Mouse (Mus musculus) hindbrain, embryonic 12.5 days (tissue): ENCODE results near the gene Il17ra. TPM values are rescaled to one million over a fixed set of nuclear protein-coding genes. Genes with fewer than 3 reads are reported as not detected.

Experiments used
- ATAC-seq: fragments of 200-750 bp; cut with Nextera tagmentation; 2 replicates; pipeline ENCODE4 v1.8.0; 2017; ENCODE audit warnings: moderate TSS enrichment; ENCODE audit not compliant: low FRiP score
- H3K27ac ChIP-seq: fragments of 300-500 bp; sonication (generic); 2 replicates; pipeline ENCODE4 v1.5.1; 2016; ENCODE audit warnings: mild to moderate bottlenecking
- H3K27me3 ChIP-seq: fragments of 300-500 bp; sonication (generic); 2 replicates; pipeline ENCODE4 v1.6.1; 2016; ENCODE audit warnings: mild to moderate bottlenecking
- H3K36me3 ChIP-seq: fragments of 300-500 bp; sonication (generic); 2 replicates; pipeline ENCODE4 v1.6.1; 2016; ENCODE audit warnings: mild to moderate bottlenecking
- H3K4me1 ChIP-seq: fragments of 300-500 bp; sonication (generic); 2 replicates; pipeline ENCODE4 v1.6.1; 2016
- H3K4me2 ChIP-seq: fragments of 300-500 bp; sonication (generic); replicated peaks from 2 replicates; pipeline ENCODE4 v1.6.1; 2016; ENCODE audit warnings: mild to moderate bottlenecking
- H3K4me3 ChIP-seq: fragments of 300-500 bp; sonication (generic); 2 replicates; pipeline ENCODE4 v1.5.1; 2016; ENCODE audit warnings: mild to moderate bottlenecking
- H3K9ac ChIP-seq: fragments of 300-500 bp; sonication (generic); 2 replicates; pipeline ENCODE4 v1.6.1; 2016; ENCODE audit warnings: mild to moderate bottlenecking, moderate library complexity
- H3K9me3 ChIP-seq: fragments of 300-500 bp; sonication (generic); replicated peaks from 2 replicates; pipeline ENCODE4 v1.6.1; 2016; ENCODE audit warnings: mild to moderate bottlenecking
- WGBS: fragments of 180-500 bp; shearing (Covaris S2); methylation state at CpG from one replicate; pipeline ENCODE4 v1.1.7; 2016; 5-methylcytosine and 5-hydroxymethylcytosine counted together
- polyA plus RNA-seq: library from polyadenylated mRNA; unstranded; fragments of >200 nt; fragmentation: Nextera tagmentation; extraction: Ambion mirVana; gene quantifications from 2 replicates; pipeline ENCODE4 v1.2.1, GENCODE M21; 2016

Gene Il17ra
- 11.4 and 12.3 TPM in 2 replicates for polyA plus RNA-seq

DNA sequence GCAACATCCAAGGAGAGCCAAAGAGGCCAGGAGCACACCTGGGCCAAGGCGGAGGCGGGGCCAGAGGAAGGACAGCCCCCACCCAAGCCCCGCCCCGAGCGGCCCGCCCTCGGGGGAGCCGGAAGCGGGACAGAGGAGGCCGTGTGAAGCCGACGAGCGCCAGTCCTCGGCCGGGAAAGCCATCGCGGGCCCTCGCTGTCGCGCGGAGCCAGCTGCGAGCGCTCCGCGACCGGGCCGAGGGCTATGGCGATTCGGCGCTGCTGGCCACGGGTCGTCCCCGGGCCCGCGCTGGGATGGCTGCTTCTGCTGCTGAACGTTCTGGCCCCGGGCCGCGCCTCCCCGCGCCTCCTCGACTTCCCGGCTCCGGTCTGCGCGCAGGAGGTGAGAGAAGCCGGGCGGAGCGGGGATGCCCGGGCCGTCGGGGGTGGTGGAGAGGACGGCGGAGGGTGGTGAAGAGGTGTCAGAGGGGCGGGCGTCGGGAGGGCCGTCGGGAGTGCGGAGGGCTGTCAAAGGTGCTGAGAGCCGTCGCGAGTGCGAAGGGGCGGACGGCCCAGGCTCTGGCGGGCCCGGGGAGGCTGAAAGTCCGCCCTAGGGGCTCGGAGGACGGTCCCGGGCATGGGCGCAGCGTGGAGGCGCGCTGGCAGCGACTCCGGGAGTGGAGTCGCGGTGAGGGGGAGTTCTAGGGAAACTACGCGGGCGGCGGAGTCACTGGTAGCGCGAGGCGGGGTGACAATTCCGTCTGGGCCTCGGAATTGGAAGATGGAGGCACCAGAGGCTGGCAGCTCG is at the start of gene Il17ra:
TSS of gene Il17ra (plus strand) at position 162 of the 786 bp plus-strand sequence.
- Histone ChIP-seq H3K9me3 (no peaks in the 10 kb centered on the region), H3K27ac (0 out of 2 replicates have a peak within 1 kb of the TSS, but pooled peaks have one; percentile 8), H3K4me3 (peak within 1 kb of the TSS; percentile 57), H3K27me3 (peaks cover 46% of the 10 kb centered on the region), H3K9ac (peak within 1 kb of the TSS; percentile 65), H3K4me1 (peaks cover 12% of the 10 kb centered on the region), H3K4me2 (peak within 1 kb of the TSS; percentile 72), H3K36me3 (no peaks in the 10 kb centered on the region)
- peak; percentile 77 for ATAC-seq
- WGBS: under 1% methylated on average over 82 of the region's 90 CpGs

DNA sequence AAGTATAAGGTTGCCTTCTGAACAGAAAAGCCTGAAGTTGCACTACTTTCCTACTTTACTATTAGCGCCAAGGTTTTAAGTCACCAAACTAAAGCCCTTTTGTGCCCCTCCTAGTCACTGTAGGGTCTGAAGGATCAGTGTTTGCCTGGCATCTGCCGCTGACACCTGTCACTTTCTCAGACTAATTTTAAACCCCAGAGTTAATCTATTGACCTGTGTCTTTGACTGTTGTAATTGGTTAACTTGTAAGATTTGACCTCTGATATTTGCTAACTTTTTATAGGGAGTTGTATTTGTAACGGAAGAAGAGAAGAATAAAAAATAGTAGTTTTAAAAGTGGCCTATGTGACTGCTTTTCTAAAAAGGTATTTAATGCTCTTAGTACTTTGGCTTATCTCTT is 24.9 kb upstream of the Il17ra start:
- Histone ChIP-seq H3K36me3 (peaks cover 50% of the 10 kb centered on the region), H3K9me3 (no peaks in the 10 kb centered on the region), H3K4me3 (no peak overlapping the region), H3K9ac (no peak overlapping the region), H3K27ac (no peak overlapping the region), H3K4me2 (no peak overlapping the region), H3K27me3 (no peaks in the 10 kb centered on the region), H3K4me1 (no peaks in the 10 kb centered on the region)
- ATAC-seq: no peak
- 96% methylated on average over 3 of the region's 3 CpGs for WGBS

DNA sequence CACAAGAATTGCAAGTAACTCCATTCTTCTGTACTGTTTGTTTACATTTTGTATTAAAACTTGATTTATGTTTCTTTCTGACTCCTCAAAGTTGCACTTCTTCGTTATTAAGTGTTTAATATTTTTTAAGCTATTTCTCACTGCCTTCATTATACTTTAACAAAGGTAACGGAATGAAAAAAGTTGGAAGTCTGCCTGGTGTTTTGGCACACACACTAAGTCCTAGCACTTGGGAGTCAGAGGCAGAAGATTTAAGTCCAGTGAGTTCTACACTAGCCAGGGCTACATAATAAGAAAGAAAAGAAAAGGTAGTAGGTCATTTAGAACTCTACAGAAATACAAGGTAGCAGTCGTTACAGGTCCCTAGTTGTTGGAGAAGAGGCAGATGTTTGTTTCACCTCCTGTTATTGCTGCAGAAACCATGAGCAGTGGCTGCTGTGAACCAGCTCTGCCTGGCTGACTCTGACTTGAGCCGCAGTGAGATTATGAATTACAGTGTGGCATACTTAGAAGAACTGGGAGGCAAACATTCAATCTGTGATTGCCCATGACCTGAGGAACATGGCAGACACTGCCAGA is 20.8 kb upstream of the Il17ra start:
- Histone ChIP-seq H3K27ac (no peak overlapping the region), H3K4me3 (no peak overlapping the region), H3K4me1 (no peaks in the 10 kb centered on the region), H3K9me3 (no peaks in the 10 kb centered on the region), H3K27me3 (no peaks in the 10 kb centered on the region), H3K4me2 (no peak overlapping the region), H3K36me3 (peaks cover 46% of the 10 kb centered on the region), H3K9ac (no peak overlapping the region)
- no peak for ATAC-seq
- WGBS: 94% methylated on average over 4 of the region's 4 CpGs

DNA sequence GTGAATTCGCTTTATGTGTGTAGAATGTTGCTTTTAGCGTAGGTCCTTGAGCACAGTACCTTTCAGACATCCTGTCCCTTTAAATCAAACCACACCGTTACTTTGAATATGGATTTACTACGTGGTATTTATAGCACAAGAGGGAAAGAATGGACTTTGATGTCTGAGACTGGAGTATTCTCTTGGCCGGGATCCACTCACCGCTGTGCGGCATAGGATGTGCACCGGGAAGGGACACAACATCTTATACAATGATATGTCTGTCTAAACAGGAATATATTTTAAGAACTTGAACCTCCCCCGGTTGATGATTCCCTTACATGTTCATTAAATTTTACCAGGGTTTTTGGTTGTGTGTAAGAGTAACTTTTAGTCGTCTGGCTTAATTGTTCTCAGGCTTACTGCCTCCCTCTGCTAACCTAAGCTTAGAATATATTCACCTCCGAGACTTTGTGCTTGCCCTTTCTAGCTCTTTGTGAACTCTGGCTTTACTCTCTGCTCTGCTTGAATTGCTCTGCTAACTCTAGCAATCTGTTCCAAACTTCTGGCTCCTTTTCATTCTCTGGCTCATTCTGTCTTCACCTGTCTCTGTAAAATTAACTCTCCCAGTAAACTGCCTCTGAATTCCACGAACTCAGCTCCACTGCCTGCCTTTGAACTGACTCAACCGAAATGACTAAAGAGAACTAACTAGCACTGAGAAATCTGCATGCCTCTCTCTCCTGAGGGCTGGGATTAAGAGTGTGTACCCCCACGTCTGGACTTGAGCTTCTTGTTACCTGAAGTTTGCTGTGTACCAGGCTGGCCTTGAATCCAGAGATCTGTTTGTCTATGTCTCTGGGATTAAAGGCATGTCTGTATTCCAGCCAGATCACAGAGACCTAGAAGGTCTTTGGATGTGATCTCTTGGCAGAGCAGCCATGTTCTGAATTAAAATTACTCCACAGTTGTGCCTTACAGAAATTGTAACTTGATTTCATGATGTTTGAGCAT is 19.4 kb upstream of the Il17ra start:
- Histone ChIP-seq H3K4me2 (no peak overlapping the region), H3K27me3 (no peaks in the 10 kb centered on the region), H3K27ac (no peak overlapping the region), H3K4me1 (no peaks in the 10 kb centered on the region), H3K9ac (no peak overlapping the region), H3K4me3 (no peak overlapping the region), H3K9me3 (no peaks in the 10 kb centered on the region), H3K36me3 (peaks cover 36% of the 10 kb centered on the region)
- 87% methylated on average over 14 of the region's 14 CpGs for WGBS
- ATAC-seq: no peak

DNA sequence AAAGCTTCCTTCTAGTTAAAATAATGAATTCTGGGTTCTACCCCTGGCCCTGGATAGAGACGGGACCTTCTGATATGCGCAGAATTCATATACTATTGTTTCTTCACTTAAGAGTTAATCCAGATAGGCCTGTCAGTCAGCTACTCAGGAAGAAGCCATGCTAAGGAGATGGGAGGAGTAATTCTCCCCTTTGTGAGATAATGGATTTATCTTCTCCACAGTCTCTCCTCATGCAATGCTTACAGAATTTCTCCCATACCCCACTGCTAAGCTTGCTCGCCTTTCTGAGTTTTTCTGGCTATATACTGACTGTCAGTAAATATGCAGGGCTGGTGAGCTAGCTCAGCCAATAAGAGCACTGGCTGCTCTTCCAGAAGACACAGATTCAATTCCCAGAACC is 12.8 kb upstream of the Il17ra start:
- Histone ChIP-seq H3K27me3 (no peaks in the 10 kb centered on the region), H3K4me1 (no peaks in the 10 kb centered on the region), H3K9ac (no peak overlapping the region), H3K4me3 (no peak overlapping the region), H3K36me3 (no peaks in the 10 kb centered on the region), H3K9me3 (no peaks in the 10 kb centered on the region), H3K4me2 (no peak overlapping the region), H3K27ac (no peak overlapping the region)
- WGBS: 93% methylated on average over 3 of the region's 3 CpGs
- no peak for ATAC-seq

DNA sequence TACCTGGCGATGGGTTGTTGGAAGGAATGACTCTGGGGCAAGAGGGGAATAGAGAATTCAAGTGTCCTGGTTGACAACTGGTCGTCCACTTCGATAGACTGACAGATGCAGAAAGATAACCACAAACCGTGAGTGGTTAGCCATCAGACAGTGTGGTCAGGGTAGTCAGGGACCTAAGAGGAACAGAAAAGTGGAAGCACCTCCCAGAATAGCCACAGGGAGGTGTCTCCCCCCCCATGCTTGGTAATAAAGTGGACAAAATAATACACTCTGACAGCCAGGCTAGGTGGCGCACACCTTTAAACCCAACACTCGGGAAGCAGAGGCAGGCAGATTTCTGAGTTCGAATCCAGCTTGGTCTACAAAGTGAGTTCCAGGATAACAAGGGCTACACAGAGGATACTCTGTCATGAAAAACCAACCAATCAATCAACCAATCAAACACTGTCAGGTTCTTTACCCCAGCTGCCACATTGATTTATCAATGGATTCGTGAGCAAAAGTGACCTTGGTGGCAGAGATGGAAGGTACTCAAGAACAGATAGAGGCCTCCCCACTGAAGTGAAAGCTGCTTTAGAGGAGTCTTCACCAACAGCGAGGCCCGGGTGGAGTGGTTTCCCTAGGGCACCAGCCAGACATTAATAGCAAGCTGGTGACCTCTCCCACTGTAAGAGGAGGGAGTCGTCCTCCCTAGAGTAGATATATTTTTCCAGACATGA is 10.5 kb upstream of the Il17ra start:
- Histone ChIP-seq H3K9me3 (no peaks in the 10 kb centered on the region), H3K36me3 (no peaks in the 10 kb centered on the region), H3K4me2 (no peak overlapping the region), H3K4me1 (no peaks in the 10 kb centered on the region), H3K27me3 (no peaks in the 10 kb centered on the region), H3K27ac (no peak overlapping the region), H3K4me3 (no peak overlapping the region), H3K9ac (no peak overlapping the region)
- no peak for ATAC-seq
- 90% methylated on average over 11 of the region's 11 CpGs for WGBS

DNA sequence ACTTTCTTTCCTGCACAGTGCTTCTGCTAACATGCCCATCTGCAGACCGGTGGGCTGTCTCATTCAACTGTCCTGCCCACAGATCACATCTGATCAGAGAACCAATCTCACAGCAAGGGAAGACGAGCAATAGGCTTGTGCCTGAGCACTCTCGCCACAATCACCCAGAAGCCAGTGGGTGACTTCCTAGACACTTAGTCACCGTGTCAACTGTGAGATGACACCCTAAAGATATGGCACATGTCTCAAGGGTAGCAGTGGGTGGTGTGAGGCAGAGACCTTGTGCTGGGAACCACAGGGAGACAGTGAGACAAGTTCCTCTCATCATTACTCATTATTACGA is 10.0 kb upstream of the Il17ra start:
- no peaks in the 10 kb centered on the region for H3K36me3 ChIP-seq
- no peak overlapping the region for H3K27ac ChIP-seq
- ATAC-seq: no peak
- no peak overlapping the region for H3K4me3 ChIP-seq
- H3K9ac ChIP-seq: no peak overlapping the region
- H3K4me1 ChIP-seq: no peaks in the 10 kb centered on the region
- H3K27me3 ChIP-seq: no peaks in the 10 kb centered on the region
- no peak overlapping the region for H3K4me2 ChIP-seq
- WGBS: 83% methylated on average over 5 of the region's 5 CpGs
- no peaks in the 10 kb centered on the region for H3K9me3 ChIP-seq

DNA sequence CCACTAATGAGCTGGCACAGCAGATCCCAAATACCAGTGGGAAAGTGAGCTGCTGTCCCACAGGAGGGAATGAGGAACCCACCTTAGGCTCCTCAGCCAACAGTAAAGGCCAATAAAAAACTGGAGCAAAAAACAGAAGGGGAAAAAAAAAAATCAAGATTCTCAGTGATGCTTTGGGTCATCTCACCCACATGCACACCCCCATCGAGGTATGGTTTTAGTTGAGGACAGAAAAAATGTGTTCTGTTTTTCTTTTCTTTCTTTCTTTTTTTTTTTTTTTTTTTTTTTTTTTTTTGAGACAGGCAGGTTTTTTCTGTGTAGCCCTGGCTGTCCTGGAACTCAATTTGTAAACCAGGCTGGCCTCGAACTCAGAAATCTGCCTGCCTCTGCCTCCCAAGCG is 9.5 kb upstream of the Il17ra start:
- 91% methylated on average over 3 of the region's 3 CpGs for WGBS
- no peak for ATAC-seq

DNA sequence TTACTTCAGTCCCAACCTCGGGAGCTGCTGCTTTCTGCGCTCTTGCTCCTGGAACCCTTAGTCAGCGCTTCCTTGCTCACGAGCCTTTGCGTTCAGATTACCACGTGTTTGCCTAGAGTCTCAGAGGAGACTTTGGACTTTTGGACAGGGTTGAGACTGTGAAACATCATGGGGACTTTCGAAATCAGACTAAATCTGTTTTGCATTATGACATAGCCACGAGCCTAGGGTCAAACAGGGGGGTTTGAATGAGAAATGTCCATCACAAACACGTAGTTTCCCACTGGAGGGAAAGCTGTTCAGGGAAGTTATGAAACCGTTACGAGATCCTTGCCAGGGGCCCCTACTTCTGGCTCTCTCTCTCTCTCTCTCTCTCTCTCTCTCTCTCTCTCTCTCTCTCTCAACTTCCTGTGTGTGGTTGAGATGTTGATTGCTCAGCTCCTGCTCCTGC is 8.4 kb upstream of the Il17ra start:
- H3K4me3 ChIP-seq: no peak overlapping the region
- H3K27ac ChIP-seq: no peak overlapping the region
- H3K27me3 ChIP-seq: no peaks in the 10 kb centered on the region
- H3K36me3 ChIP-seq: no peaks in the 10 kb centered on the region
- 57% methylated on average over 11 of the region's 11 CpGs for WGBS
- H3K4me1 ChIP-seq: no peaks in the 10 kb centered on the region
- ATAC-seq: no peak
- H3K4me2 ChIP-seq: no peak overlapping the region
- no peak overlapping the region for H3K9ac ChIP-seq
- no peaks in the 10 kb centered on the region for H3K9me3 ChIP-seq

More for the DNA sequence above, 9.5 kb upstream of the Il17ra start:
- Histone ChIP-seq H3K9ac (no peak overlapping the region), H3K4me3 (no peak overlapping the region), H3K36me3 (no peaks in the 10 kb centered on the region), H3K27ac (no peak overlapping the region), H3K27me3 (no peaks in the 10 kb centered on the region), H3K9me3 (no peaks in the 10 kb centered on the region), H3K4me1 (no peaks in the 10 kb centered on the region), H3K4me2 (no peak overlapping the region)

DNA sequence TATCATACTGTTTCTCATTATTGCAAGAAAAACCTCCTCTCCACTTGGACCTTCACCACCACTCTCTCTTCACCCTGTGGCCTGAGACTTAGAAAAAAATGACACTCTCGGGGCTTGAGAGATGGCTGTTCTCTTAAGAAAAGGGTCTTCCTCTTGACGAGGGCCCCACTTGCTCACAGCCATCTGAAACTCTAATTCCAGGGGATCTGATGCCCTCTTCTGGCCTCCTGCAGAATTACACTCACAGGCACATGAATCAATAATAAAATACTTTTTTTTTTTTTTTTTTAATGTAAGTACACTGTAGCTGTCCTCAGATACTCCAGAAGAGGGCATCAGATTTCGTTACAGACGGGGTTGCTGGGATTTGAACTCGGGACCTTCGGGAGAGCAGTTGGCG is 6.0 kb upstream of the Il17ra start:
- WGBS: 70% methylated on average over 7 of the region's 7 CpGs
- Histone ChIP-seq H3K4me2 (no peak overlapping the region), H3K9me3 (no peaks in the 10 kb centered on the region), H3K9ac (no peak overlapping the region), H3K27ac (no peak overlapping the region), H3K27me3 (peaks cover 11% of the 10 kb centered on the region), H3K4me1 (no peaks in the 10 kb centered on the region), H3K4me3 (no peak overlapping the region), H3K36me3 (no peaks in the 10 kb centered on the region)
- ATAC-seq: no peak

DNA sequence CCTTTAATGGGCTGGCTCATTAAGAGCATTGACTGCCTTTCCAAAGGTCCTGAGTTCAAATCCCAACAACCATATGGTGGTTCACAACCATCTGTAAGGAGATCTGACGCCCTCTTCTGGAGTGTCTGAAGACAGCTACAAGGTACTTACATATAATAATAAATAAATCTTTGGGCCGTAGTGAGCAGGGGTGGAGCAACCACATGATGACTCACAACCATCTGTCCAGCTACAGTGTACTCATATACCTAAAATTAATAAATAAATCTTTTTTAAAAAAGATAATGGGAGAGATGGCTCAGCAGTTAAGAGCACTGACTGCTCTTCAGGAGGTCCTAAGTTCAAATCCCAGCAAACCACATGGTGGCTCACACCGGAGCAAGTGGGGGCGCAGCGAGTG is 5.3 kb upstream of the Il17ra start:
- no peaks in the 10 kb centered on the region for H3K36me3 ChIP-seq
- no peak overlapping the region for H3K4me3 ChIP-seq
- H3K9me3 ChIP-seq: no peaks in the 10 kb centered on the region
- H3K27me3 ChIP-seq: peaks cover 17% of the 10 kb centered on the region
- H3K4me2 ChIP-seq: no peak overlapping the region
- WGBS: 82% methylated on average over 5 of the region's 5 CpGs
- no peak for ATAC-seq
- H3K9ac ChIP-seq: no peak overlapping the region
- no peaks in the 10 kb centered on the region for H3K4me1 ChIP-seq
- H3K27ac ChIP-seq: no peak overlapping the region

DNA sequence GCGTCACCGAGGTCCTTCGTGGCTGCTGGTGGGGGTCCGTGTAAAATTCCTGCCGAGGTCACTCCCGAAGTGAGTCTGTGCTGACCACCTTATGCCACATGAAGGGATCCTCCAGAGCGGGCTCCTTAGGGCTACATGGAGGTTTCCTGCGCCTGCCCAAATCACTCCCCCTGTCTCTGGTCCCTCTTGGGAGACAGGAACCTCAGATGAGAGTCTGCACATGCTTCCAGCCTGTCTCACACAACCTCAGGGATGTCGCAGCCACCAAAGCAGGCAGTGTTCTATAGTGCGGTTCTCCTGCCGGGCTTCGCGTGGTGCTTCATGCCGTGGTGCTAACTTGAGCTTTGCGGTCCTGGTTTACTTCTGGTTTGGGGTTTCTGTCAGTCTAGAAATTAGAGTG is 1.8 kb upstream of the Il17ra start:
- no peak overlapping the region for H3K4me2 ChIP-seq
- no peak for ATAC-seq
- 62% methylated on average over 15 of the region's 15 CpGs for WGBS
- H3K4me3 ChIP-seq: no peak overlapping the region
- H3K9ac ChIP-seq: no peak overlapping the region
- H3K4me1 ChIP-seq: peaks cover 12% of the 10 kb centered on the region
- H3K27ac ChIP-seq: no peak overlapping the region
- peaks cover 46% of the 10 kb centered on the region for H3K27me3 ChIP-seq
- H3K36me3 ChIP-seq: no peaks in the 10 kb centered on the region
- H3K9me3 ChIP-seq: no peaks in the 10 kb centered on the region
